Mouse (Mus musculus) CD4-positive, CD25-positive, alpha-beta regulatory T cell, adult 2 months (primary cell): ENCODE results near the gene Dock8.

Source experiments
- DNase-seq: peaks from one replicate; pipeline ENCODE4 v3.0.0-alpha.2; 2012; ENCODE audit warnings: low read depth, low spot score

Dock8 gene

DNA sequence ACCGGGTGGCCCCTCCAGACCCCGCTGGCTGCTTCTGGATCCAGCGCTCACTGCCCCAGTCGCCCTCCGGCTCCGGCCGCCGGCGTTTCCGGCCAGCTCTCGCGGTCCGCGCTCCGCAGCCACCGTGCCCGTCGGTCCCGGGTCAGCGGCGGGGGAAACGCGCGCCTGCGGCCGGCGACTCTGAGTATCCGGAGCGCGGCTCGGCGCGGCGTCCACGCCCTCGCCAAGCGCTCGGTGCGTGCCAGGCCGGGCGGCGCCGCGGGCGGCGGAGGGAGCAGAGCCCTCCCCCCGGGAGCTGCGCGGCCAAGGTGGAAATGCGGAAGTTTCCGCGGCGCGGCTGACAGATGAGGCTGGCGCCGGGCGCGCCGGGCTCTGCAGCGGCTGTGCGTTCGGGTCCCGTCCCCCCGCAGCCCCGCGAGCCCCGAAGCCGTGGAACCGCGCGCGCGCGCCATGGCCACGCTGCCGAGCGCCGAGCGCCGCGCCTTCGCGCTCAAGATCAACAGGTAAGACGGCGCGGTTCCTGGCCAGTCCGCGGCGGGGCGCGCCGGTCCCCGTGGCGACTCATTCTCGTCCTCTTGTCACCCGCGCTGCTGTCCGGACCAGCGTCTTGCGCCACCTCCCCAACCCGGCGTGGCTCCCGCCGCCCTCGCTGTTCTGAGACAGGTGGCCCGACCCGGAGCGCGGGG is at the start of gene Dock8:
Gene Dock8, plus strand, starts transcription at position 334 of the 686 bp plus-strand sequence.
- DNase-seq = peak; percentile 72

DNA sequence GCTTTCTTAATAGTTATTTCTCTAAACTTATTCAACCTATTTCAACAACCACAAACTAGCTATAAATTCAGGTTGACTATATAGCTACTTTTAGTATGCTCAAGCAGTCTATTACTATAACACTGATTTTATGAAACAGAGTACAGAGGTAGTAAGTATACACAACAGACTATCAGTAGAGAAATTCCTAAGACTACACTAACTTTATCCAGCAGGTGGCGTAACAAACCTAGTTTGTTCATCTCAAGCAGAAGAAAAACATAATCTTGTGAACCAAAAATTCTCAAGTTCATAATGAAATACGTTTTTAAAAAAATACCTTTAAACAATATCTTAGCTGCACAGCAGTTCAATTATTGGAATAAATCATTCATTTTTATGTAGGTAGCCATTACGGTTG is 40.8 kb upstream of the Dock8 start:
- DNase-seq = peak; percentile 84

DNA sequence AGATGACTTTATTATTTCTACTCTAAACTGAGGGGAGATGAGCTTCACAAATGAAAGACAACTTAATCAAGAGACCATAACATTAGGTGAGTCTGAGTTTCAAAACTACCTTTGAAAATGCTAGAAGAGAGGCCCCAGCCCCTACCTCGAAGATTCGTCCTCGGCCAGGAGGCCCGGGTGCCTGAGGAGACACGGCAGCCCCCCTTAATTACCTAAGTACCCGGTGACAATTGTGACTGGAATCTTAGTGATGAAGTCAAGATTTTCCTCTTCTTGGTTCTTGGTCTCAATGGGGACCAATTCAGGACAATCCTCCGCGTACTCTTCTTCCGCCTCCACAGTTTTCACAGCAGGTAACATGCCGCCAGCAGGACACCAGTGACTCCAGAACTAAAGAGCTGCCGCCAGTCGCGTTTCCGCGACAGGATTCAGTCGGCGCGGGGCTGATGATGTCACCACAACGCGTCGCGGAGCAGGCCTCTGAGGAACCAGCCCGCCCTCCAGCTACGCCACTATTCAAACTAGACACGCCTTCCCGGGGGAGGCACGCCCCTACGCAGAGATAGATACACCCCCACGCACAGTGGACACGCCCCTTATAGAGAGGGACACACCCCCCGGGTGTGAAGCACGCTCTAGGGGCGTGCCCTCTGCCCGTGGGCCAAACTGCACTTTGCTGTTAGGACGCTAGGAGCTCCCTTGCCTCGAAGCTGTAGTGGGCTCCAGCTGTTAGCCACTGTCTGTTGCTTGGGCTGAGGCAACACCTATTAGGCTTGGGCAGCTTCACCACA is 38.0 kb upstream of the Dock8 start, which contains the start of gene Cbwd1:
Gene Cbwd1, minus strand, starts transcription at position 439 of the 791 bp plus-strand sequence.
- peak; percentile 99 for DNase-seq

DNA sequence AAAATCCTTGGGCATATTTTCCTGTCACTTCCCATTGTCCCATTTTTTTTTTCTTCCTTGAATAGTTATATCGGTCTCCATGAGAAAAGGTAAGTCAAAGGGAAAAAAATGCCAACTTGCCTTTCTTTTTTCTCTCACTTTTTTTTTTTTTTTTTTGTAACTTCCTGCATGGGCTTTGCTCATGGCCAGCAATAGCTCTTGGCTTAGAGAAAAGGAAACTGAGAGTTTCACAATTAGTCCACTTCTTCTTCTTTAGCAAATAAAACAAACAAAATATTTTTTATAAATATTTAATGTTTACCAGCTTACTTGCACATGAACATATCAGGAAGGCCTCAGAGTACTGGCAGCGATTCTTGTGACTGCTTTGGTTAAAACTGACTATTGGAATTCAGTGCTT is 33.1 kb upstream of the Dock8 start:
- no peak for DNase-seq

DNA sequence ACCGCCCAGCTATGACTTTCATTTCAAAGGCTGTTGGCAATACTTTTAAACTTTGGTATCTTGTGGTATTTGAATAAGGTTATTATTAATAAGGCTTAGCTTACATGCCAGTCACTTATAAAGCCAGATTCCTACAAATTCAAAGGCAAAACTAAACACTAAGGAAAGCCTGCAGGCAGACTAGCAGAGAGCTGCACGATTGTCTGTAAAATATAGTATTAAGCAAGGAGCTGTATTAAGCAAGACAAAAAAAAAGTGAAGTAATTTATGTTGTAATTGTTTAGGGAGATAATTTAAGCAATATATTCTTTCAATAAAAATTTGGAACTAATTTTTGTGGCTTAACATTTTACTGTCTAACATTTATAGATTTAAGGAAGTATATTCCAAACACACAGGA is 32.4 kb upstream of the Dock8 start:
- no peak for DNase-seq

DNA sequence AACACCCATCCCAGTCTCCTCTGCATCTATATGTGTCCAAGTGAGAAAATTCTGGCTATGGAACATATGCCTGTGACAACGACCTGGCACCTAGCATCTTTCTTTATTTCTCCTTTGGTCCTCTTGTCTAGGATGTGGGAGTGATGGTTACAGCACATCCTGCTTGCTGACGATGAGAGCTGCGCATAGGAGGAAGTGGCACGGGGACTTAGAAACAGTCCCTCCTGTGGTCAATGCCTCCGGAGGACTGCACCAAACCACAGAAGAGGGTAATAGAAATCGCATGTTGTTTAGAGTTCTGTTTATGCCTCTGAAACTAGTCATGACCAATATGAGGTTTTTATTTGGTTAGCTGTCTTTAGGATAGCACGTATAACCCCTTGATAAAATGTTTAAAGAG is 28.0 kb upstream of the Dock8 start:
- DNase-seq = peak; percentile 64

DNA sequence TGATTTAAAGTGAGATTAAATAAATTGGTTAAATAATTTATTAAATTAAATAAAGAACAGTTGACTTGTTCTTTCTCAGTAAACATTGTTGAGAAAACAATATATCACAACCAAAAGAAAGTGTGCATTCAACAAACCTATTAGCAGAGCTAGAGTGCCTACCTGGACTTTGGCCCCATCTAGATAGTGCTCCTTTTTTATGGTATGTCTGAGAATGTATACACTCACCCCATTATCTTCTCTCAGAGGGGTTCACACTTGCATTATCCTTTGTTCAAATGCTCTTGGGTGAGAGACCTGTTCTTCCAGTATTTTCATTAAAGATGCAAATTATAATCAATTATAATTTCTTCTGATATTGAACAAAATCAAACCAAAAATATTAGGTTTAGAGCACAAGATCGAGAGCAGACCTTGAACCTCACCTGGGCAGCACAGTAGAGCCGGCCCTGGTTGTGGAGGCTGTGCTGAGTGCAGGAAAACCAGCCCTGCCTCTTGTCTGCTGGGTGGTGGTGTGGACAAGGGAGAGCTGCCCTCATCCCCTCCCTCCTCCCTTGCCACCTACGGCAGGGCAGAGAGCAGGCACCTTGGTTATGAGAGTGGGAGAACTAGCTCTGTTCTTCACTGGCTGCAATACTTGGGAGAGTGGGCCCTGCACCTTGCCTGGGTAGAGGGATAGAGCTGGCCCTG is 26.5 kb upstream of the Dock8 start:
- no peak for DNase-seq

DNA sequence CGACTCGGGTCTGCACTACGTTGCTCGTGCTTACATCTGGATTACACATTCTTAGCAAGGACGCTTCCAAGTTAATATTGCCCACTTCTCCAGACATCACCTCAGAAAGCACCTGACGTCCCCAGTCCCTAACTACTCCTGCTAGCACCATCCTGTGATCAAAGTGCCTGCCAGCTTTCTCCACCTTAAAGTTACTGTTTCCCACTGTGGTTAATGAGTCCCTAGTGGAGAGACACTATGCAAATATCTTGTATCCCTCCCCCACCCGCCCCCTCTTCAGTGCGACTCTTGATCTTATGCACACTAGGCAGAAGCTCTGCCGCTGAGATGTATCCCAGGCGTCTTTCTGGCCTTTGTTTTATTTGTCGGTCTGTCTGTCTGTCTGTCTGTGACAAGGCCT is 21.3 kb upstream of the Dock8 start:
- no peak for DNase-seq

DNA sequence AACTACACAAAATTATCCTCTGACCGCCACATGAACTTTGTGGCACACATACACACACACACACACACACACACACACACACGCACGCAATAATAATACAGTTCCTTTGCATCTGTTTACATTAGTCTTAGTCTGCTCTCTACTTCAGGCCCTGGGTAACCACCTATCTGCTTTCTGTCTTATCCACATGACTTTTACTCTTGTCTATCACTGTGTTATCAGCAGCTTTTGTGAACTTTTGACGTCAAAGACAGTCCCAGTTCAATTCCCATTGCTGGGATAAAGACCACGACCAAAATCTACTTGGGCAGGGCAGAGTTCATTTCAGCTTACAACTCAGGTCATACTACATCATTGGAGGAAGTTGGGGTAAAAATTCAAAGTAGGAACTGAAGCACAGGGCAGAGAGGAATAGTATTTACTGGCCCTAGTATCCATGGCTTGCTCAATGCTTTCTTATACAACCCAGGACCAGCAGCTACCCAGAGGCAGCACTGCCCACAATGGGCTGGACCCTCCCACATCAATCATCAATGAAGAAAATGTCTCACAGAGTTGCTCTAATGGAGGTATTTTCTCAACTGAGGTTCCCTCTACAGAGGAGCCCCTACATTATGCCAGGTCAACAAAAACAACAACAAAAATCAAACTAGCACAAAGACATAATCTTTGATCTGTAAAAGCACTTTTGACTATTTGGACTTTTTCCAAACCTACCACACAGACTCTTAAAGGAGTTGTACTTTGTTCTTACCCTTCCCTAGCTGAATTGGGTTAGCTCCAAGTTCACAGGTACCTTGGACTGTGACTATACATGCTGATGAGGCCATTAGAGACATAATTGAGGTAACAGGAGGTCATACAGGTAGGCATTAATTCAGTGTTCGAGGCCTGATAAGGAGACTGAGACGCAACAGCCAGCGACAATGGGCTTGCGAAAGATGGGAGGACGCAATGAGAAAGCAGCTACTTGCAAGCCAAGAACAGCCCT is 20.2 kb upstream of the Dock8 start:
- no peak for DNase-seq

DNA sequence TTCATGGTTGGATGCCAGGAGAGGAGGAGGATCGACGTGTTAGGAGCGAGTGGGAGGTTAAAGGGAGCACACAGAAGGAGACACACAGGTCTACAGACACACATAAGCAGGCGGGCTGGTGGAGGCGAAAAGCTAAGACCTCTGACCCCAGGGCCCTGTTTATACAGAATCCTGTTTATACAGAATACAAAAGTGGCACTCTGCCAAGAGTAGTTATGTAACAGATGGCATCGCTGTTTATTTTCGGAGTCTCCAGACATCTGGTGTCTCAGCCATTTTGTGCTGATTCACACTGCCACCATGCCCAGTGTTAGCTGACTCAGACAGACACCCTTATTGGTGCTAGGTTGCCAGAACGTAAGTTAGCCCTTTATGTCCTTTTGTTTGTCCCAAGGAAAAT is 18.0 kb upstream of the Dock8 start:
- DNase-seq = no peak

DNA sequence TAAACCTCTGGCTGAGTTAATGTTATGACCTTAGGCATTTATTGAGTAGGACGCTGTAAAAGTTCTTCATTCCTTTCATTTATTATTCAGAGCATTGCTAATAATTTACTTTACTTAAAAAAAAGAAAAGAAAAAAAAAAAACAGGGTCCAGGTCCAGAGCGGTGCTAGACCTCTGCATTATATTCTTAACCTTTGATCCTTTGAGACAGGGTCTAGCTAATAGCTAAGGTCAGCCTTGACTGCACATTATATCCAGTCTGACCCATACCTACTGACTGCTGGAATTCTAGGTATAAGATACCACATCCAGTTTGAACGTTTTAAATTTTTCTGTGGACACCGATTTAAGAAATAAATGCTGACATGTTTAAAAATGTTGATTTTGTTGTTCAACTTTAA is 16.3 kb upstream of the Dock8 start:
- DNase-seq = no peak

DNA sequence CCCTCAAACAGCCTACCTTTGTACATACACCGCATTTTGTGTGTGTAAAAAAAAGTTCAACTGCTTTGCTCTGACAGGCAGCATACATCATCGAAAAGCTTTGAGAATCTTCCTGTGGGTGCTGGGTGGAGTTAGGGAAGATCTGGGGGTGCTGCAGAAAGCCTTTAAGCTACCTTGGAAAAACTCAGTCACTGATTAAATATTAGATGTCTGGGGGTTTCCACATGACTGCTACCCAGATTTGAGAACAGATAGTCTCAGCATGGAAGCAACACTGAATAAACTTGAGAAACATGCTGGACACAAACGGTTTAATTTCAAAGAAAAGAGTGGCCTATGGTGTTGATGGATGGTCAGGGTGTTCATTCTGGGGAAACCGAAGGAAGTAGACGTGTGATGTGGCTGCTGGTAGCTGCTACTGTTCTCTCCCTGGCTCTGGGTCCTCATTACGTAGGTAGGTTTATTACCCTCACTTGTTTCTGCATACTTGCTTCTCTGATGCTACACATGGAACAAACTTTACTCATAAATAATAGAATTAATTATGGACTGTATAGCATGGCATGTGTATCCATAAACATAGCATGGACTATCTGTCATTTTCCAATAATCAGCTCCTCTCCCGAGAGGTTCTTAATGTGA is 15.4 kb upstream of the Dock8 start:
- DNase-seq = peak; percentile 41

DNA sequence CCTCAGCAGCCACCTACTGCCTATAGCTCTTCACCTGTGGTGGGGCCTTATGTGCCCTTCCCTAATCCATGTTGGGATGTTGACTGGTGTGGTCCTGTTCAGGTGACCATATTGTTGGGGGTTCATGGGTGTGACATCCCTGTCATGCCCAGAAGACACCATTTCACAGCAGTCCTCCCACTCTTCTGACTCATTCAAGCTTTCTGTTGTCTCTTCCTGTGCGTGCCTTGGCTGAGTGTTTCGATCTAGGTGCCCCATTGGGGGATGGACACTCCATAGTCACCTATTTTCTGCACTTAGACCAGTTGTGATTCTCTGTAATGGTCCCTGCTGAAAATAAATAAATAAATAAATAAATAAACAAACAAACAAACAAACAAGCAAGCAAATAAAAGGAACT is 14.3 kb upstream of the Dock8 start:
- DNase-seq = peak; percentile 13

DNA sequence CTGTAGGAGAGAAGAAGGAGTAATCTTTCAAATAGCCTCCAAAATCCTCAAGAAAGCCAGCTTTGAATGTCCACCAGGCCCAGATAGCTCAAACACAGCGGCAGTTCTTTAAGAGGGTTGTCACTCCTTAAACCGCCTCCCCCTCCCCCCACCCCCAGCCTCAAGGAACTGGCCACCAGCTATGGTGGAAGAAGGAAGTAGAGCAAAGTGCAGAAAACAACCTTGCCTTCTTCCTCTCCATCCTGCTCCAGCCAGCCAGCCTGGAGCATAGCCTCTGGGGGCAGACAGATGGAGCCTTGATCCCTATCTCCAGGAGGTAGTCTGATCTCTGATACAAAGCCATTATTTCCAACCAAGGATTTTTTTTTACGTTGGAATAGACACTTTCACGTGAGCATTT is 12.0 kb upstream of the Dock8 start:
- no peak for DNase-seq

DNA sequence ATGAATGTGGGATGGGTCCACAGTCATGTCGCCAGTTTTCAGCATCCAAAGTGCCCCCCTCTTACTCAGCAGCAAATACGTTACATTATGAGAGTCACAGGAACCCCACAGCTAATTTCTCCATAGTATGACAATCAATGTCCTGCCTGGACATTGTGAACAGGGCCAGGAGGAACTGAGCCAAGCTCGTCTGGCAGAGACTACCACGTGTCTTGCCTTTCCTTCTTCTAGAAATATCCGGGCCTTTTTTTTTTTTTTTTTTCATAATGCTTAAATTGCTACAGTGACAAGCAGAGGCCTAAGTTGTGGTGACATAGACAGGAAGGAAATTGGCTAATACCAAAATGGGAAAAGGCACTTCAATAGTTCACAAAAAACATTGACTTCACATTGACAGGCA is 10.5 kb upstream of the Dock8 start:
- no peak for DNase-seq

DNA sequence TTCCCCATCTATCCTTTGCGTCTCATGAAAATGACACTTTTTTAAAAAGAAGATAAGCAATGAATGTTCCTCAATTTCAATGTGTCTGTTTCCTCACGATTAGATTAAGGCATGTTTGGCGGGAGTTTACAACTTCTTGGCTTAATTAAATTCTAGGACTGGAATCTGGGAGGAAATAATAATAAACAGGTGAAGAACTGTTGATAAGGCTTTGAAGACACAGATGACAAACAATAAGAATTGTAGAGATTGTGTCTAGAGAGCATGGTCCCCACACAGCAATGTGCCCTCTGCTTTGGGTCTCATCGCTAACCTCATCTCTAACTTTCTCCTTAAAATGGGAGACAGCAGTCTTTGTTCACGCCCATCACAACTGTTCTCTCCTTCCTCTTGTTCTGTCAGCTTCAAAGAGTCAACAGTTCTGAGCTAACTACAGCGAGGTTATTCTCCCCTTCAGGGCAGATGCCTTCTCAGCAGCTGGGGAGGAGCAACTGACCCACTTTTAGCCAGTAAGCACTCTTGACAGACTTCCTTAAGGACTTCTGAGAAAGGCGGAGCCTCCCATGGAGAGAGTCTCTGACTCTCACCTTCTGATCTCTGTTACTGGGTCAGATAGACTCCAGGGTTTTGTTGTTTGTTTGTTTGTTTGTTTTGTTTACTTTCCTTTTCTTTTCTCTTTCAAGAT is 9.1 kb upstream of the Dock8 start:
- no peak for DNase-seq

DNA sequence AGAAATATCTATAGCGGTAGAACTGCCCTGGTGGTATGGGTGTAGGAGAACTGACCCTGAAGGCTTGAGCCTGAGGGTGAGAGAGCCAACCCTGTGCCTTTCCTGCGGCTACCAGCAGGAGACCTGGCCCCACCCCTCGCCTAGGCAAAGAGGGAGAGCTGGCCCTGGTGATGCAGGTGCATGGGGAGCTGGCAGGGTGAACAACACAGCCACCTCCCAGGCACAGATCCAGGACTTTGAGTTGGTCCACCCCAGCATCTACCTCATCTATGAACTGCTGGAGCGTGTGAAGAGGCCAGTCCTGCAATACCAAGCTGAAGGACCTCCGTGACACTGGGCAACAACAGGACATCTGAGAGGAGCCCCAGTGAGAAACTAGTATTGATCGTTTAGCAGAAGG is 5.8 kb upstream of the Dock8 start:
- DNase-seq = no peak

DNA sequence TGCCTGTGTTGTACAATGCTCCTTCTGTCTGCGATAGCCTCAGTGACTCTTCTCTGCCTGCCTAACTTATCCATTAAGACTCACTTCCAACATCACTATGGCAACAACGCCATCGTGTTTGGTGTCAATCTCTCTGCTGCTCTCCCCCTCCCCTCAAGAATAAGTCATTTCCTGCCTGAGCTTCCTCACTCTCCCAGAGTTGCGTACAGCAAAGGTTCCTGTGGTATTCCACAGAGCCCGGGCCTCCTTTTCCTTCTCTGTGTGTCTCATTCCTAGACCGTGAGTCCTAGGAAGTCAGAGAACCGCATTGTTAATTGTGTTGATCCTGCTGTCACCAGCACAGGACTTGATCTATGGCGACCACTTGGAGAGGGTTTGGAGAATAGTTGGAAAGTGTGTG is 4.4 kb upstream of the Dock8 start:
- DNase-seq = peak; percentile 23

DNA sequence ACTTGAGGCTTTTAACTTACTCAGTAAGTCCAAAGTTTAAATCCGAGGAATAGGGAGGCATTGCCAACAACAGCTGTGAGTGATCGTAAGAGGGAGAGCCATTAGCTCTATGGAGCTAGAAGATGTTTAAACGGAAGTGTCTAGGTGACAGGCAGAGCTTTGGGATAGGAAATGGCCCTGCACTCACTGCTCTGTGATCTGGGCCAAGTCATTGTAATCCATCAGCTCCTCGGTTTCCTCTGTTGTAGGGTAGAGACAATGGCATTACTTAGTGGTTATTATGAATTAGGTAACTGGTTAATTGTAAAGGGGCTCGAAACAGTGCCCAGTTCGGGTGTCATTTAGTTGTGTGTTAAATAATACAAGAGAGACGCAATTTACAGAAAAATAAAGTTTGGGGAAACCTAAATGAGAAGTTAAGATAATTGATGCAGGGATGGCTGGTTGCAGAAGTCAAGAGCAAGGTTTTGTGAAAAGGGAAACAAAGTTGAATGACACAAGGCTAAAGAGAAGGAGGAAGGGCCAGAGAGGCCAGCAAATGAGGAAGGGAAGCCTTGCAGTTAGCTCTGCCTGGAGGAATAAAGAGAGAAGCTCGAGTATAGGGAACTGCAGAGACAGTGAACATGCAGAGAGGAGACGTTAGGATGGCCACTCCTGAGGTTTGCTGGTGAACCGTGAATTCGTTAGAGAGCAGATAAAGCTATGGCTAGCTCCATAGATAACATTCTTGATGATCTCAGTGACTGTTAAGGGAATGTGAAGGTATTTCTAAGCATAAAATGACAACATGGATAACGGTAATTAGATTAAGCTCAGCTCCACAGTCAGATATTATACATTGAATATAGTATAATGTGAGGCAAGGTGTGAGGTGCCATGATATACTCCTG is 2.3 kb upstream of the Dock8 start:
- no peak for DNase-seq
